Mouse (Mus musculus) T-helper 17 cell (primary cell): Measurements from ENCODE around the gene Ager.

ENCODE experiments used
- in situ Hi-C, 2 experiments: fragments of 300-600 bp; cut with MboI, MseI; formaldehyde crosslinking; loops; 1 replicate in 1 of 2; 2 replicates in 1 of 2; pipeline ENCODE4 v1.15.1; 2025; ENCODE audit warnings: high pct_unique_total_duplicates in 2 of 2

The Ager gene

GRCm38 (mm10) chr17:34601796-34602195 is 4.1 kb downstream of the Ager start:
- in situ Hi-C loops = loop anchor here in 1 of 2 experiments (5.0 kb wide), 1 partner anchor 484 kb away; the partner anchor contains the start of gene H2-DMa

GRCm38 (mm10) chr17:34603375-34604060 is 5.9 kb downstream of the Ager start, which contains the start of gene Rnf5:
Gene Rnf5 (minus strand): TSS chr17:34603690.
- in situ Hi-C loops = loop anchor here in 1 of 2 experiments (5.0 kb wide), 1 partner anchor 486 kb away; the partner anchor contains the start of gene H2-DMa

GRCm38 (mm10) chr17:34604061-34604508 is 6.4 kb downstream of the Ager start, which contains the start of gene Agpat1:
Gene Agpat1 (plus strand): TSS chr17:34604262.
- in situ Hi-C loops = loop anchor here in 1 of 2 experiments (5.0 kb wide), 1 partner anchor 487 kb away; the partner anchor contains the start of gene H2-DMa

DNA sequence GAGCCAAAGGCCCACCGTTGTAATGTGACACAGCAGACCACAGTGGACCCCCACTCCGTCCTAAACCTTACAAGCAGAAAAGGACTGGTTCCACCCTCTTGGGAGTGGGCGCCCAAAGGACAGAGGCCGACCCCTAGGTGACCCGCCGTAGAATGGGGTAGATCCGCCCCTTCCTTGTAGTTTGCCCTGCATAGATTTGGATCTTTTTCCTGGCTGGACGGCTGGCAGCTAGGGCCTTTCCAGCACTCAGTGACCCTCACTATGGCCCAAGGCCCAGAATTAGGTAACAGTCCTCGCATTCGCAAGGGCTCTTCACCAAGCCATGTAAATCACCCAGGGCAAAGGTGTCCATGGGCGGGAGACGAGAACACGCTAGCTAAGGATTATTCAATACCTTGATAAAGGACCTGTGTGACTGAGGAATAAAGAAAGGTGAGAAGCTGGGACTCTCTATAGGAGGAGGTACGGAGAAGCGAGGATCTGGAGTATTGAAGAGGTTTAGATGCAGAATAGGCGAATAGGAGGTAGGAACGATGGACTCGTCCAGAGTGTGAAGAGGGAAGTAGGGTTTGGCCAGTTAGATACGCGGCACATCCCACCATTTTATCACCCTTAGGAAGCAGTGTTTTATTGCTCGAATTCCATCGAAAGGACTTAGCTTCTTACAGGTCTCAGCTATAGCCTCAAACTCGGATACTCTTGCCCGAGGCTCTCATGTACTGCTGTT is 7.0 kb downstream of the Ager start:
- in situ Hi-C loops = loop anchor here in 1 of 2 experiments (5.0 kb wide), 1 partner anchor 487 kb away; the partner anchor contains the start of gene H2-DMa

DNA sequence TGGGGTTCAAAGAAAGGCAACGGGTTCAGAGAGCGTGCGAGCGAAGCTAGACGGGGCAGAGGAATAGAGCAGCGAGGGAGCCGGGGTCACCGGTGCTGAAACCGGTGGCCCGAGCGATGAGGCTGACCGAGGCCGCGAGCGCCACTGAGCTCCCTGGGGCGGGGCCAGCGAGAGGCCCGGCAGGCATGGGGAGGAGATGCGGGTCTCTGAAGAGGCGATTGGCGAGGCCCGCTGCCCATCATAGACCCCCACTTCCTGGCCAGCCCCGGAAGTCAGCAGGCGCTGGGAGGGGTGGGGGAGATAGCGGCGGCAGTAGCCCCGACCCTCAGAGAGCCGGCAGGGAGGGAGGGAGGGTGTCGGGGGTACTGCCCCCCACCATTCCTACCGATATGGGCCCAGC is 7.9 kb downstream of the Ager start:
- in situ Hi-C loops = no loop called here

GRCm38 (mm10) chr17:34606186-34607039 is 8.8 kb downstream of the Ager start:
- in situ Hi-C loops = no loop called here

GRCm38 (mm10) chr17:34607997-34608396 is 10.3 kb downstream of the Ager start:
- in situ Hi-C loops = no loop called here

GRCm38 (mm10) chr17:34611050-34611449 is 13.4 kb downstream of the Ager start:
- in situ Hi-C loops = no loop called here

GRCm38 (mm10) chr17:34613054-34613645 is 15.5 kb downstream of the Ager start:
- in situ Hi-C loops = no loop called here

DNA sequence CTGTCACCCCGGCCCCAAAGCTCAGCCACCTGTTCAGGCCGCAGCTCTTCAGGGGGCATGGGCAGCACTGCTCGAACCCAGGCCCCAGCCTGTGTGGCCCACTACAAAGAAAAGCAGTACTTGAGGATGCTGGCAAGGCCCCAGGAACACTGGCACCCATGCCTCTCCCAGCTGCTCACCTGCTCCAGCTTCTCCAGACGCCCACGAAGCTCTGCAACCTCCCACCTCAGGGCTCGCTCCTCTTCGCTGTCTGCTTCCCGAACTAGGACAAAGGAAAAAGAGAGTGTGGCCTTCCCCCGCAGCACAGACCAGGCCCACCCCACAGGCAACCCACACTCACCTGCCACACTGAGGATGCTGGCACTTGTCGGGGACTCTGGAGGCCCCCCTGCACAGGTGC is 16.2 kb downstream of the Ager start:
- in situ Hi-C loops = no loop called here

DNA sequence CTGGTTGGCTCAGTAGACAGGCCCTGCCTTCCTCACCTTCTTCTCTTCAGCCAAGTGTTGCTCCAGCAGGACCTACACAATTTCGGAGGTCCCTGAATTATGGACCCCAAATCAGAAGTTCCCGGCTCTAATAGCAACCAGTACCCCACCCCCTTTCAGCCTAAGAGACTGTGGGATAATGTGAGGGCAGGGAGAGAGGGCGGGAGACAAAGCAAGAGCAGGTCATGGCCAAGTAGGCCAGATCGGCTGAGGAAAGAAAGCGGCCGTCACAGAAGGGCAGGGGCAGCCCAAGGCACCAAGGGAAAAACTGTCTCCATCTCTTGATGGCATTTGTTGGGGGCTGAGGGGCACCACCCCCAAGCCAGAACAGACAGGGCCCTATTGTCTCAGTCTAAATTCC is 18.2 kb downstream of the Ager start, which contains the start of gene Egfl8:
TSS of gene Egfl8 (minus strand) at position 101 of the 400 bp plus-strand sequence.
- in situ Hi-C loops = no loop called here

DNA sequence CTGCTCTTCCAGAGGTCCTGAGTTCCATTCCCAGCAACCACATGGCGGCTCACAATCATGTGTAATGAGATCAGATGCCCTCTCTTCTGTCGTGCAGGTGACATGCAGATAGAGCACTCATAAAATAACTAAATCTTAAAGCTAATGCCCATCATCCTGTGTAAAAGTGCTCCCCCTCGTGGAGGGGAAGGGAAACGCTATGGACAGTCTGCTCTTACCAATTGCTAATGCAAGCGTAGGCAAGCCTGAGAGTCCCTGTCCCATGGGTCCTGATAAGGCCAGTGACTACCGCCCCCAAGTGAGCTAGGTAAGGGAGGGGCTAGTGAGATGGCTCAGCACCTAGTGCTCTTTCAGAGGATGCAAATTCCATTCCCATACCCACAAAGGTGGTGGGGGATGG is 21.3 kb downstream of the Ager start:
- in situ Hi-C loops = no loop called here

DNA sequence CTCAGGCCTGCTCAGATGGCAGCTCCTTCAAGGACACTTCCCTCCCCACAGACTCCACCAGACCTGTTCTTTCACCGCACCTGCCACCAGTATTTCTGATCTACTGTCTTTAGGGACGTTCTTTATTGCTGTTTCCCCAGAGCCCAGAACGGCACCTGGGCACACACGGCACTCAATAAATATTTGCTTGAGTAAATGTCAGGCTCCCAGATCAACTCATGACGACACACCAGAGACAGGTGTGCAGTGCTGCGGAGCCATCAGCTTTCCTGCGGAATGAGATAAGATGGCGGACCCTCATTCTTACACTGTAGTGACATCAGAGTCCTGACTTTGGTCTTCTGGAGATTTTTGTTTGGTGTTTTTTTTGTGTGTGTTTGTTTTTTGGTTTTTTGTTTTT is 23.3 kb downstream of the Ager start:
- in situ Hi-C loops = no loop called here

GRCm38 (mm10) chr17:34623161-34623560 is 25.5 kb downstream of the Ager start:
- in situ Hi-C loops = no loop called here

DNA sequence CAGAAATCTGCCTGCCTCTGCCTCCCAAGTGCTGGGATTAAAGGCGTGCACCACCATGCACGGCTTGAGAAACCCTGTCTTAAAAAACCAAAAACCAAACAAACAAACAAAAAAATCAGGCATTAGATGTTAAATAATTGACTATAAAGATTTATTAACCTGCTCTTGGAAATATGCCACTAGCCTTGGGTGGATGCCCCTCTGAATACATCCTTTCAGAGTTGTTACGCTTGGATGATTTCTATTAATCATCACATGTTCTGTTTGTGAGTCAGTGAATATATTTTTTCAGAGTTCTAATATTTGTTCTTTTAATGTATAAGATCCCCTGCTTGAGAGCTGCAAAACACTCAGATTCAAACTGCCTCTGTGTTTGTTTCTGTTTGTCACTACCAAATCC is 27.3 kb downstream of the Ager start:
- in situ Hi-C loops = no loop called here

GRCm38 (mm10) chr17:34626062-34626772 is 28.6 kb downstream of the Ager start:
- in situ Hi-C loops = no loop called here

- in situ Hi-C loops = no loop called here
These were observed 29.1 kb downstream of the Ager start for GRCm38 (mm10) chr17:34626773-34627092.

- in situ Hi-C loops = no loop called here
These were observed 29.7 kb downstream of the Ager start for GRCm38 (mm10) chr17:34627093-34627942.

- in situ Hi-C loops = no loop called here
These were observed 30.4 kb downstream of the Ager start, which contains the start of gene Ppt2 for GRCm38 (mm10) chr17:34627943-34628643. Gene Ppt2 (minus strand): TSS chr17:34628510.
